Mouse (Mus musculus): ENCODE results near the gene Cbarp.

Gene Cbarp

GRCm38 (mm10) chr10:80091527-80091926 lies 49.1 kb downstream of the Cbarp start:
- no peak for DNase-seq

GRCm38 (mm10) chr10:80089146-80089545 lies 51.5 kb downstream of the Cbarp start:
- DNase-seq: no peak

GRCm38 (mm10) chr10:80087483-80087882 lies 53.2 kb downstream of the Cbarp start:
- DNase-seq: no peak

GRCm38 (mm10) chr10:80086847-80087246 lies 53.8 kb downstream of the Cbarp start:
- peak; percentile 64 to 69 for DNase-seq

- DNase-seq: peak; percentile 64 to 80
These were observed 55.7 kb downstream of the Cbarp start for GRCm38 (mm10) chr10:80084817-80085487.

- no peak for DNase-seq
These were observed 59.6 kb downstream of the Cbarp start for GRCm38 (mm10) chr10:80081075-80081474.
